Mouse (Mus musculus) liver, adult 2 months (tissue): ENCODE results near the gene Btnl10. TPM values are rescaled to one million over a fixed set of nuclear protein-coding genes. Genes with fewer than 3 reads are reported as not detected.
"Not testable (repeated sequence)": the region's sequence is repeated elsewhere in the genome, so short reads cannot be mapped to it uniquely, and the experiment has no call there.

Experiments used
- DNase-seq: peaks from one replicate; pipeline ENCODE4 v3.0.0-alpha.2; 2011; ENCODE audit warnings: low read depth, low spot score; ENCODE audit errors: extremely low read depth
- H3K27ac ChIP-seq: fragments of 200-500 bp; replicated peaks from 2 replicates; pipeline ENCODE4 v1.5.1; 2012; ENCODE audit warnings: low read depth, mild to moderate bottlenecking, control low read depth, inconsistent platforms, low read length; ENCODE audit not compliant: insufficient read depth
- H3K27me3 ChIP-seq: fragments of 200-500 bp; 2 replicates; pipeline ENCODE4 v1.6.1; 2012; ENCODE audit warnings: mild to moderate bottlenecking, moderate library complexity, low read length, inconsistent platforms; ENCODE audit not compliant: control insufficient read depth, insufficient read depth
- H3K36me3 ChIP-seq: fragments of 200-500 bp; 2 replicates; pipeline ENCODE4 v1.6.1; 2012; ENCODE audit warnings: low read length, inconsistent platforms; ENCODE audit not compliant: control insufficient read depth, insufficient read depth
- H3K4me1 ChIP-seq: fragments of 200-500 bp; 2 replicates; pipeline ENCODE4 v1.6.1; 2011; ENCODE audit warnings: low read length; ENCODE audit not compliant: control insufficient read depth, insufficient read depth
- H3K4me3 ChIP-seq: fragments of 200-500 bp; 2 replicates; pipeline ENCODE4 v1.5.1; 2011; ENCODE audit warnings: low read depth, mild to moderate bottlenecking, control low read depth, low read length, moderate library complexity; ENCODE audit not compliant: insufficient read depth
- H3K79me2 ChIP-seq: fragments of 200-500 bp; 2 replicates; pipeline ENCODE4 v1.6.1; 2012; ENCODE audit warnings: inconsistent platforms, mild to moderate bottlenecking, low read length, moderate library complexity; ENCODE audit not compliant: control insufficient read depth, insufficient read depth
- H3K9ac ChIP-seq: fragments of 200-500 bp; 2 replicates; pipeline ENCODE4 v1.6.1; 2012; ENCODE audit warnings: low read depth, mild to moderate bottlenecking, control low read depth, inconsistent platforms, low read length
- CTCF ChIP-seq: fragments of 200-500 bp; IDR thresholded peaks from 2 replicates; pipeline ENCODE4 v1.5.1; 2011; ENCODE audit warnings: low read depth, low read length, control low read depth
- POLR2A ChIP-seq: fragments of 200-500 bp; IDR thresholded peaks from 2 replicates; pipeline ENCODE4 v1.6.1; 2011; ENCODE audit warnings: low read length, control low read depth; ENCODE audit not compliant: insufficient read depth; ENCODE audit errors: extremely low read depth
- WGBS: fragments of 180-500 bp; shearing (Covaris S2); methylation state at CpG from one replicate; pipeline ENCODE4 v1.1.7; 2018; 5-methylcytosine and 5-hydroxymethylcytosine counted together
- polyA plus RNA-seq: library from polyadenylated mRNA; depleted of rRNA; stranded (reverse); fragments of >200 nt; gene quantifications from 2 replicates; pipeline ENCODE4 v1.2.3, GENCODE M21; 2012
- total RNA-seq: library from RNA; depleted of rRNA; stranded (reverse); fragments of >200 nt; gene quantifications from 2 replicates; pipeline ENCODE4 v1.2.3, GENCODE M21; 2014

Gene Btnl10
- total and polyA plus RNA-seq, 2 experiments: not detected

DNA sequence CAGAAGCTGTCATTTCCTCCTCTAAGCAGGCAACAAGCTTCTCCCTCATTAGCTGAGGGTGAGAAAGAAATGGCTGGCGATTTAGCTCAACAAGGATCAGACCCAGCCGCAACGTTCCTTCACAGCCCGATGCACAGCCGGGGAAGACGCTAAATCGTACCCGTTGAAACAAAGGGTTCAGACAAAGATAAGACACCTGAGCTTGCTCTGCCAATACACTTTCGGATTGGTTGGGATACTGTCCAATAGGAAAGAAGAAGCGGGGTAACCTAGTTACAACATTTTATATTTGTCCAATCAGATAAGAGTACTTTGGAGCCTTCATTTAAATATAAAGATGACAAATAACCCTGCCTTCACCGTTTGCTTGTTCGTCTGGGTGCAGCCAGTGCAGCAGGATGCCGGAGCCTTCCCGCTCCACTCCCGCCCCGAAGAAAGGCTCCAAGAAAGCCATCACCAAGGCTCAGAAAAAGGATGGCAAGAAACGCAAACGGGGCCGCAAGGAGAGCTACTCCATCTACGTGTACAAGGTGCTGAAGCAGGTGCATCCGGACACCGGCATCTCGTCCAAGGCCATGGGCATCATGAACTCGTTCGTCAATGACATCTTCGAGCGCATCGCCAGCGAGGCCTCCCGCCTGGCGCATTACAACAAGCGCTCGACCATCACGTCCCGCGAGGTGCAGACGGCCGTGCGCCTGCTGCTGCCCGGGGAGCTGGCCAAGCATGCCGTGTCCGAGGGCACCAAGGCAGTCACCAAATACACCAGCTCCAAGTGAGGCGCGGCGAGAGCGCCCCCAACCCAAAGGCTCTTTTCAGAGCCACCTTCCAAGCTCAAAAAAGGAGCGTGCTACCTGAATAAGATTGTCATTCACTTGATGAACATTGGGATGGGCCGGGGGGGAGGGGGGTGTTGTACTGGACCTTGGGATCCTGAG lies 31.1 kb downstream of the Btnl10 start, which contains the start of gene Hist3h2ba:
Gene Hist3h2ba, plus strand, starts transcription at position 379 of the 938 bp plus-strand sequence.
- peaks cover 14% of the 10 kb centered on the region; the same call in 1 of the 2 replicates for H3K4me1 ChIP-seq
- no peak within 1 kb of the TSS for H3K27ac ChIP-seq
- H3K79me2 ChIP-seq: no peaks in the 10 kb centered on the region
- 2% methylated on average over 48 of the region's 48 CpGs for WGBS
- no peak within 1 kb of the TSS for H3K9ac ChIP-seq
- TF ChIP-seq CTCF (no peak), POLR2A (no peak)
- H3K36me3 ChIP-seq: no peaks in the 10 kb centered on the region
- DNase-seq: peak; percentile 56
- H3K27me3 ChIP-seq: peaks cover 8% of the 10 kb centered on the region; the same call in 1 of the 2 replicates
- peak within 1 kb of the TSS; percentile 30; the same call in 1 of the 2 replicates for H3K4me3 ChIP-seq

DNA sequence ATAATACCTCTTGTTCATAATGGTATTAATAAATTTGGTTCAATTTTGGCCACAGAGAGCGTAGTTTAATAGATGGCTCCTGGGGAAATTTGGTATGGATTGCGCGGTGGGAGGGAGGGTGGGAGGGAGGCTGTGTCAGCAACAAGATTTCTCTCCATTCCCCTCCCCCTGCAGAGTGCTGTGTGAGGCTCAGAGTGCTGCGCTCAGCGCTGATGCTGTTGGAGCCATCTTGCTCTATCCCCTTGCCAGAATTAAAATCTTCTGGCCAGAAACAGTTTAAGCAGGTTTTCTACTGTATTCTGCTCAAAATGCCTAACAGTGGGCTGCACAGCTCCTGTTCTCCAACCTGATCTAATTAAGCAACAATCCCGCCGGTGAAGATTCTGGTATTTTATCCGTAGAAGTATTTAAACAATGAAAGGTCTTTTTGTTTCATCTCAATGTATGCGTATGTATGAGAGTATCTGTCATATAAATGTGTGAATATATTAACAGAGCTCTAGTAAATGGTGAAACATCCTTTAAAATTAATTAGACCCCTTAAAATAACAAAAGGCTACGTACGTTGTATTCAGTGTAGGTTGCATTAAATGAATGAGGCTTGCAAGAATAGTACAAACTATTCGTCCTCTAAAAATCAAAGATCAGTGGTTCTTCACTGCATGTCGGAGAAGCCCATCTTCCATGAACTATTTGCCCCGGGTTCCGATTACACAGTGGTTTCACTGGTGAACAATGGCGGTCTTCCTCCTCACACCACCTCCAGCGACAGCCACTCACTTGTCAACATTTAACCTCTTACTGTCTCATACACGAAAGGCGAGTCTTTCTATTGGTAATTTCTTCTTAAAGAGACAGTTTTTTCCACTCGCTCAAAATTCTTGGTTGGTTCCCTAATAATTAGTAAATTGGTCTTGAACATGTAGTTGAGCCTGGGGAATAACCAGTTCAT lies 32.0 kb downstream of the Btnl10 start:
- Histone ChIP-seq H3K79me2 (no peaks in the 10 kb centered on the region), H3K4me1 (peaks cover 15% of the 10 kb centered on the region; the same call in 1 of the 2 replicates), H3K4me3 (no peak overlapping the region), H3K27me3 (peaks cover 8% of the 10 kb centered on the region; the same call in 1 of the 2 replicates), H3K9ac (no peak overlapping the region), H3K27ac (no peak overlapping the region), H3K36me3 (no peaks in the 10 kb centered on the region)
- no peak for DNase-seq
- 37% methylated on average over 20 of the region's 20 CpGs for WGBS
- TF ChIP-seq CTCF (no peak), POLR2A (no peak)

DNA sequence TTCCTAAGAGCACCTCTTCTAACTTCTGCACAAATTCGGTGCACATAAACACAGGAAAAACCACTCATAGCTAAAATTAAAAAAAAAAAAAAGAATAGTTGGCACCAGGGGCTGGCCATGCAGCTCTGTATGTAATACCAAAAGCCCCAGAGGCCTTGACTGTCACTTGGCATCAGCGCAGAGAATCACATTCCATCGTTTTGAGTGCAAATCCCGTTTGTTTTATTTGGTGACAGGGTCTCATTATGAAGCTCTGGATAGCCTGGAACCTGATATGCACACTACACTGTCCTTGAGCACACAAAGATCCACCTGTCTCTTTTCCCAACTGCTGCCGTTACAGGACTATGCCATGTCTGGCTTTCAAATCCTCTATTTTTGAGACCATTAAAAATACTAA lies 33.5 kb downstream of the Btnl10 start:
- H3K27me3 ChIP-seq: peaks cover 8% of the 10 kb centered on the region; the same call in 1 of the 2 replicates
- no peak overlapping the region for H3K27ac ChIP-seq
- TF ChIP-seq POLR2A (no peak), CTCF (no peak)
- H3K36me3 ChIP-seq: no peaks in the 10 kb centered on the region
- H3K4me1 ChIP-seq: peaks cover 13% of the 10 kb centered on the region; the same call in 1 of the 2 replicates
- 86% methylated on average over 5 of the region's 5 CpGs for WGBS
- H3K4me3 ChIP-seq: no peak overlapping the region
- DNase-seq: no peak
- H3K79me2 ChIP-seq: peaks cover 2% of the 10 kb centered on the region; the same call in 1 of the 2 replicates
- no peak overlapping the region for H3K9ac ChIP-seq

DNA sequence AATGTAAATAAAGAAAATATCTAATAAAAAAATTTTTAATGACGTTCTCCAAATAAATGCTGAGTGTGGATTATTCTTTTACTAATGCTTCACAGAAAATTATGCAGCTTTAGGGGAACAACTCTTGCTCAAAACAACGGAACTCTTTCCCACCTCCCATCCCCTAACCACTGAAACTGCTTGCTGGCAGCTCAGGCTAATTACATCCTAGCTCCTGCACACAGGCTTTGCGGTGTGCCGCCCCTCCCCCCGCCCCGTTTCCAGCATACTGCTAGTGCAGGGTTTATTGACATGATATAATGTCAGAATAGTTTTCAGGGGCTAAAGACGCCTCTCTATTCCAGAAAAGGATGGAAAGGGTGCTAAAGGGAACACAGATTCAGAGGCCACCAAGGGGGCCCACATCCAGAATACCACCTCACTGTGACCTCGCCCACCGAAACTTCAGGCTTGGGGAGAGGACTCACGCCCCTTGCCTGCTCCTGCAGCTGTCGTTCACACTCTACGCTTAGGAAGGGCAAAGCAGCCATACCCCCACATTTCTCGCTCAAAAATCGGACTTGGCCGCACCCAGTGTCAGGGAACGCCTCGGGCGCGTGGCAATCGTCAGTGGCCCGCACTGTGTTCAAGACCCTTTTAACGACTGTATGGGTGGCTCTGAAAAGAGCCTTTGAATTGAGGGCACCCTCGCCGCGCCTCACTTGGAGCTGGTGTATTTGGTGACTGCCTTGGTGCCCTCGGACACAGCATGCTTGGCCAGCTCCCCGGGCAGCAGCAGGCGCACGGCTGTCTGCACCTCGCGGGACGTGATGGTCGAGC lies 35.9 kb downstream of the Btnl10 start:
- Histone ChIP-seq H3K4me3 (peak overlapping the region; percentile 51), H3K27me3 (peaks cover 5% of the 10 kb centered on the region; the same call in 1 of the 2 replicates), H3K4me1 (peaks cover 10% of the 10 kb centered on the region; the same call in 1 of the 2 replicates), H3K36me3 (0 out of 2 replicates have a peak, but pooled peaks cover 2% of the 10 kb centered on the region), H3K9ac (peak overlapping the region; percentile 74), H3K27ac (no peak overlapping the region), H3K79me2 (peaks cover 2% of the 10 kb centered on the region; the same call in 1 of the 2 replicates)
- TF ChIP-seq CTCF (no peak), POLR2A (no peak)
- no peak for DNase-seq
- WGBS: 4% methylated on average over 33 of the region's 33 CpGs

DNA sequence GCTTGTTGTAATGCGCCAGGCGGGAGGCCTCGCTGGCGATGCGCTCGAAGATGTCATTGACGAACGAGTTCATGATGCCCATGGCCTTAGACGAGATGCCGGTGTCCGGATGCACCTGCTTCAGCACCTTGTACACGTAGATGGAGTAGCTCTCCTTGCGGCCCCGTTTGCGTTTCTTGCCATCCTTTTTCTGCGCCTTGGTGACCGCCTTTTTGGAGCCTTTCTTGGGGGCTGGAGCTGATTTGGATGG lies 36.4 kb downstream of the Btnl10 start:
- peak overlapping the region; percentile 74 for H3K9ac ChIP-seq
- peak overlapping the region; percentile 32; the same call in 1 of the 2 replicates for H3K27ac ChIP-seq
- DNase-seq, H3K79me2 ChIP-seq, H3K4me1 ChIP-seq, H3K27me3 ChIP-seq, H3K36me3 ChIP-seq: not testable (repeated sequence)
- peak overlapping the region; percentile 51 for H3K4me3 ChIP-seq
- under 1% methylated on average over 17 of the region's 17 CpGs for WGBS
